Comparison of ENCODE assay signal across 7 mouse cellular contexts in genomic region chr13:54227916-54228483, GRCm38 (mm10). TPM values are rescaled to one million over a fixed set of nuclear protein-coding genes. Genes with fewer than 3 reads are reported as not detected.
DNase-seq lines count a peak whose midpoint lies in the region; ATAC-seq and TF ChIP-seq lines count a peak whose summit lies in the region.

No protein-coding gene starts in this region.

- H3K27ac ChIP-seq in CH12.LX (ENCODE audit: insufficient read depth, low read depth), result no peak overlapping the region
- H3K27ac ChIP-seq in kidney, embryonic 16.5 days (ENCODE audit: low read length), result no peak overlapping the region
- no peak overlapping the region for H3K27ac ChIP-seq in liver, embryonic 14.5 days

- WGBS in kidney, embryonic 16.5 days, result 17% methylated on average over 13 of the region's 13 CpGs
- 17% methylated on average over 13 of the region's 13 CpGs for WGBS in liver, embryonic 14.5 days (ENCODE audit: insufficient replicate concordance)

- H3K4me2 ChIP-seq in CH12.LX (ENCODE audit: insufficient read depth, low read depth, poor library complexity, severe bottlenecking), result peak overlapping the region; percentile 25; the same call in 1 of the 2 replicates
- H3K4me2 ChIP-seq in kidney, embryonic 16.5 days (replicated peaks; ENCODE audit: low read depth, low read length), result no peak overlapping the region
- H3K4me2 ChIP-seq in liver, embryonic 14.5 days (ENCODE audit: low read depth), result no peak overlapping the region

- no peak overlapping the region for H3K4me3 ChIP-seq in CH12.LX (replicated peaks in 1 of 3; ENCODE audit: low read depth in 2 of 3, low read length in 2 of 3, poor library complexity in 1 of 3)
- H3K4me3 ChIP-seq in kidney, embryonic 16.5 days (ENCODE audit: low read length), result no peak overlapping the region
- no peak overlapping the region for H3K4me3 ChIP-seq in liver, embryonic 14.5 days (ENCODE audit: insufficient read depth in 1 of 2, low read depth in 2 of 2, low read length in 2 of 2)

- H3K36me3 ChIP-seq in CH12.LX (replicated peaks in 1 of 2; ENCODE audit: control insufficient read depth in 1 of 2, insufficient read depth in 1 of 2, low read length in 1 of 2), result no peaks in the 10 kb centered on the region
- no peaks in the 10 kb centered on the region for H3K36me3 ChIP-seq in kidney, embryonic 16.5 days (ENCODE audit: insufficient read depth, low read length)
- no peaks in the 10 kb centered on the region for H3K36me3 ChIP-seq in liver, embryonic 14.5 days (replicated peaks; ENCODE audit: control insufficient read depth, insufficient read depth, low read depth)

- no peaks in the 10 kb centered on the region for H3K9me3 ChIP-seq in CH12.LX (replicated peaks; ENCODE audit: low read length)
- H3K9me3 ChIP-seq in kidney, embryonic 16.5 days (ENCODE audit: low read length), result no peaks in the 10 kb centered on the region
- H3K9me3 ChIP-seq in liver, embryonic 14.5 days (ENCODE audit: control insufficient read depth, low read length), result no peaks in the 10 kb centered on the region

- in situ Hi-C loops in CH12.LX (cut with MboI; ENCODE audit: low pct_ligation_motif_present, low pct_unique_long_range_greater_than_20kb, low sequenced_read_pairs), result no loop called here

- DNase-seq in CH12.LX (ENCODE audit: extremely low read depth), result no peak
- peak; percentile 47 for DNase-seq in Muller cell, postnatal 12 days (ENCODE audit: inconsistent ontology term)
- peak; percentile 48 to 65 for DNase-seq in cerebellum, postnatal 36 days
- DNase-seq in gastrocnemius, postnatal 14 days, result peak; percentile 49
- no peak for DNase-seq in liver, embryonic 14.5 days (ENCODE audit: low read depth in 3 of 3, low spot score in 3 of 3)
- peak; percentile 44 for DNase-seq in retina, postnatal 7 days (ENCODE audit: low read depth, low spot score)

- TF ChIP-seq CTCF in CH12.LX (conservative IDR thresholded peaks at IDR 0.05 in 1 of 2, IDR thresholded peaks at IDR 0.05 in 1 of 2; ENCODE audit: low read depth in 2 of 2, low read length in 2 of 2), result peak; percentile 26 to 76; a peak in 2 of 4 replicates
- peak; percentile 49; the same call in 1 of the 2 replicates for TF ChIP-seq CTCF in liver, embryonic 14.5 days (IDR thresholded peaks at IDR 0.05; ENCODE audit: low read depth)

- 0 out of 2 replicates have a peak, but pooled peaks have one; percentile 49 for ATAC-seq in kidney, embryonic 16.5 days (ENCODE audit: low FRiP score, low TSS enrichment)
- no peak for ATAC-seq in liver, embryonic 14.5 days (ENCODE audit: insufficient read depth)

- intact Hi-C loops in gastrocnemius, postnatal 14 days (cut with DNase I; ENCODE audit: low total_unique reads), result loop anchor here (5.0 kb wide), 1 partner anchor 116 kb away; no protein-coding TSS in a partner anchor

- peaks cover 6 to 17% of the 10 kb centered on the region in 2 experiments; a peak in 3 of 4 replicates for H3K4me1 ChIP-seq in CH12.LX (ENCODE audit: control insufficient read depth in 1 of 2, insufficient read depth in 2 of 2)
- H3K4me1 ChIP-seq in kidney, embryonic 16.5 days (ENCODE audit: insufficient read depth, low read length), result no peaks in the 10 kb centered on the region
- no peaks in the 10 kb centered on the region for H3K4me1 ChIP-seq in liver, embryonic 14.5 days (replicated peaks; ENCODE audit: control insufficient read depth in 2 of 2, insufficient read depth in 2 of 2, low read length in 1 of 2)

- no peaks in the 10 kb centered on the region for H3K79me2 ChIP-seq in CH12.LX (replicated peaks; ENCODE audit: control insufficient read depth, extremely low read depth, insufficient read depth, poor library complexity, severe bottlenecking)

- peak; percentile 59 for TF ChIP-seq RAD21 in CH12.LX (IDR thresholded peaks at IDR 0.05; ENCODE audit: low read depth, low read length)

- peaks cover 19% of the 10 kb centered on the region for H3K27me3 ChIP-seq in CH12.LX (replicated peaks)
- no peaks in the 10 kb centered on the region for H3K27me3 ChIP-seq in kidney, embryonic 16.5 days (ENCODE audit: insufficient read depth, low read length)
- no peaks in the 10 kb centered on the region for H3K27me3 ChIP-seq in liver, embryonic 14.5 days (ENCODE audit: control insufficient read depth, insufficient read depth, low read length)

- TF ChIP-seq POLR2A in CH12.LX (IDR thresholded peaks at IDR 0.05; ENCODE audit: low read depth, low read length), result no peak

- dilution Hi-C loops in CH12.LX (cut with MboI; ENCODE audit: extremely low pct_ligation_motif_present, extremely low pct_unique_long_range_greater_than_20kb, low sequenced_read_pairs), result no loop called here

- H3K9ac ChIP-seq in CH12.LX (ENCODE audit: insufficient read depth, low read depth), result no peak overlapping the region
- H3K9ac ChIP-seq in kidney, embryonic 16.5 days (replicated peaks; ENCODE audit: low read length), result no peak overlapping the region
- H3K9ac ChIP-seq in liver, embryonic 14.5 days (replicated peaks), result no peak overlapping the region

- TF ChIP-seq EP300 in CH12.LX (IDR thresholded peaks at IDR 0.05; ENCODE audit: low read length), result no peak
- TF ChIP-seq EP300 in liver, embryonic 14.5 days (IDR thresholded peaks at IDR 0.05; ENCODE audit: low read depth), result no peak

TF ChIP-seq in CH12.LX, 34 proteins besides CTCF, POLR2A, EP300 and RAD21:
- TF ChIP-seq ELF1 (IDR thresholded peaks at IDR 0.05; ENCODE audit: low read depth, low read length) (no peak), USF1 (IDR thresholded peaks at IDR 0.05; ENCODE audit: low read depth, low read length) (peak; percentile 20; the same call in 1 of the 2 replicates), USF2 (conservative IDR thresholded peaks at IDR 0.05; ENCODE audit: low read depth, low read length) (no peak), IRF4 (IDR thresholded peaks at IDR 0.05; ENCODE audit: low read depth, low read length) (no peak), MYC (IDR thresholded peaks at IDR 0.05; ENCODE audit: low read depth, low read length) (no peak), TCF12 (IDR thresholded peaks at IDR 0.05; ENCODE audit: low read depth, low read length) (no peak), HCFC1 (IDR thresholded peaks at IDR 0.05; ENCODE audit: low read depth, low read length) (no peak), MXI1 (IDR thresholded peaks at IDR 0.05; ENCODE audit: low read depth, low read length) (no peak), ZMIZ1 (IDR thresholded peaks at IDR 0.05; ENCODE audit: low read depth, low read length) (no peak), SMC3 (IDR thresholded peaks at IDR 0.05; ENCODE audit: low read depth, low read length) (peak; percentile 88), SIN3A (IDR thresholded peaks at IDR 0.05; ENCODE audit: low read length) (no peak), CHD2 (IDR thresholded peaks at IDR 0.05; ENCODE audit: low read length) (no peak)

RNA-seq across cellular contexts. Expression of gene Hrh2, which starts 36.1 kb away (rescaled TPM):
- total RNA-seq in CH12.LX (2012; rRNA removed) (0.04 TPM in 2 replicates), CH12.LX (2014; rRNA removed) (0.07 TPM in 1 of 2 replicates, not detected in the other)
- 0.20 and 0.30 TPM in 2 replicates for polyA plus RNA-seq in CH12.LX (2012; ENCODE audit: insufficient read length, low read depth)
- not detected for total RNA-seq in gastrocnemius, postnatal 14 days (2021)
- 0.06 TPM in 1 of 2 replicates, not detected in the other for polyA plus RNA-seq in kidney, embryonic 16.5 days (2015; fragmentation: Nextera tagmentation; extraction: Ambion mirVana)
- 0.09 and 0.10 TPM in 2 replicates for polyA plus RNA-seq in liver, embryonic 14.5 days (2012; rRNA removed)
- 0.11 TPM in 1 of 2 replicates, not detected in the other for polyA plus RNA-seq in liver, embryonic 14.5 days (2014; fragmentation: Nextera tagmentation; extraction: Ambion mirVana)

Comparison
In these comparisons a context has a peak if more than half of its experiments do, and no peak if none do; other contexts are left out.
1. DNase-seq: peak in Muller cell, postnatal 12 days (single experiment), cerebellum, postnatal 36 days (2 of 2), gastrocnemius, postnatal 14 days (single experiment) and retina, postnatal 7 days (single experiment); none in CH12.LX (single experiment) and liver, embryonic 14.5 days (0 of 3).